In genomic region chr1:106061185-106061910, GRCm38 (mm10) we compare ENCODE assay signal across 20 mouse cellular contexts.
DNase-seq lines count a peak whose midpoint lies in the region; ATAC-seq and TF ChIP-seq lines count a peak whose summit lies in the region.
"Had no signal": no experiment of that assay in that cellular context is flagged by ENCODE, and none has a peak within 500 bp of the region (broad histone marks: within the 10 kb centered on the region; RNA-seq: fewer than 3 reads in every experiment).

No protein-coding gene starts in this region.

- intact Hi-C loops in heart, postnatal 10 days (cut with DNase I) = no loop called here

- no peak for ATAC-seq in stomach, postnatal 0 days (ENCODE audit: low FRiP score, low TSS enrichment)
- ATAC-seq in lung, postnatal 0 days = no peak
- ATAC-seq: forebrain, embryonic 16.5 days; intestine, embryonic 15.5 days; liver, postnatal 0 days had no signal

- H3K4me3 ChIP-seq in spleen, adult 2 months (ENCODE audit: extremely low read depth, insufficient read depth, insufficient read length) = no peak overlapping the region
- no peak overlapping the region for H3K4me3 ChIP-seq in limb, embryonic 10.5 days
- H3K4me3 ChIP-seq in stomach, postnatal 0 days (ENCODE audit: low read depth, low read length) = no peak overlapping the region
- no peak overlapping the region for H3K4me3 ChIP-seq in lung, postnatal 0 days (ENCODE audit: low read depth, low read length)
- H3K4me3 ChIP-seq: heart, embryonic 13.5 days; intestine, embryonic 15.5 days; limb, embryonic 12.5 days; myocyte had no signal

- 27% methylated on average over 4 of the region's 4 CpGs for WGBS in spleen, adult 2 months
- 89% methylated on average over 4 of the region's 4 CpGs for WGBS in limb, embryonic 10.5 days
- 83% methylated on average over 4 of the region's 4 CpGs for WGBS in stomach, postnatal 0 days
- WGBS in lung, postnatal 0 days = 85% methylated on average over 4 of the region's 4 CpGs

- H3K9me3 ChIP-seq in limb, embryonic 10.5 days (replicated peaks) = no peaks in the 10 kb centered on the region
- no peaks in the 10 kb centered on the region for H3K9me3 ChIP-seq in stomach, postnatal 0 days (ENCODE audit: control insufficient read depth, low read length)
- no peaks in the 10 kb centered on the region for H3K9me3 ChIP-seq in lung, postnatal 0 days (ENCODE audit: low read length)
- H3K9me3 ChIP-seq: heart, embryonic 13.5 days; intestine, embryonic 15.5 days; limb, embryonic 12.5 days had no signal

- DNase-seq in heart, adult 11 months = peak; percentile 39
- DNase-seq in heart, postnatal 10 days = no peak
- DNase-seq in spleen, adult 2 months (ENCODE audit: low read depth in 1 of 2, low spot score in 2 of 2) = peak in 1 of 2 experiments; percentile 41
- DNase-seq in spleen, adult 18-20 months = no peak
- peak; percentile 10 for DNase-seq in limb, embryonic 10.5 days (ENCODE audit: low spot score)
- peak; percentile 3 for DNase-seq in stomach, postnatal 0 days (ENCODE audit: low spot score)
- DNase-seq in adrenal gland, postnatal 14 days = no peak
- no peak for DNase-seq in lung, postnatal 0 days (ENCODE audit: low spot score)
- DNase-seq: adrenal gland, postnatal 36 days; cerebellum, adult 11-12 months; gastrocnemius, postnatal 36 days; kidney, postnatal 36 days; liver, postnatal 0 days; thymus, adult 18-20 months had no signal

- no peak for TF ChIP-seq POLR2A in spleen, adult 2 months (IDR thresholded peaks at IDR 0.05; ENCODE audit: low read depth, low read length)

- peaks cover 24% of the 10 kb centered on the region for H3K4me1 ChIP-seq in spleen, adult 2 months (ENCODE audit: control insufficient read depth, insufficient read depth, insufficient read length)
- H3K4me1 ChIP-seq in limb, embryonic 10.5 days = 0 out of 2 replicates have a peak, but pooled peaks cover 4% of the 10 kb centered on the region
- no peaks in the 10 kb centered on the region; the same call in 1 of the 2 replicates for H3K4me1 ChIP-seq in stomach, postnatal 0 days (replicated peaks; ENCODE audit: control insufficient read depth, insufficient read depth)
- H3K4me1 ChIP-seq in lung, postnatal 0 days (ENCODE audit: insufficient read depth, low read depth, low read length) = peaks cover 7% of the 10 kb centered on the region

- H3K9ac ChIP-seq in stomach, postnatal 0 days (ENCODE audit: low read length) = no peak overlapping the region
- H3K9ac ChIP-seq in lung, postnatal 0 days (replicated peaks; ENCODE audit: low read depth) = no peak overlapping the region
- H3K9ac ChIP-seq: heart, embryonic 13.5 days; intestine, embryonic 15.5 days; limb, embryonic 12.5 days; liver, postnatal 0 days had no signal

- H3K36me3 ChIP-seq in spleen, adult 2 months (ENCODE audit: control insufficient read depth, insufficient read depth, low read length) = no peaks in the 10 kb centered on the region
- no peaks in the 10 kb centered on the region for H3K36me3 ChIP-seq in limb, embryonic 10.5 days
- H3K36me3 ChIP-seq in stomach, postnatal 0 days (ENCODE audit: control insufficient read depth, insufficient read depth, low read length) = no peaks in the 10 kb centered on the region
- no peaks in the 10 kb centered on the region for H3K36me3 ChIP-seq in lung, postnatal 0 days (ENCODE audit: insufficient read depth, low read length)
- H3K36me3 ChIP-seq: heart, embryonic 13.5 days; intestine, embryonic 15.5 days; limb, embryonic 12.5 days had no signal

- no peak for TF ChIP-seq CTCF in spleen, adult 2 months (IDR thresholded peaks at IDR 0.05; ENCODE audit: extremely low read depth, insufficient read depth, insufficient read length, insufficient replicate concordance)
- no peak for TF ChIP-seq CTCF in stomach, postnatal 0 days (IDR thresholded peaks at IDR 0.05; ENCODE audit: low read depth)
- no peak for TF ChIP-seq CTCF in lung, postnatal 0 days (IDR thresholded peaks at IDR 0.05)

- H3K4me2 ChIP-seq in stomach, postnatal 0 days (replicated peaks; ENCODE audit: low read depth) = no peak overlapping the region
- no peak overlapping the region for H3K4me2 ChIP-seq in lung, postnatal 0 days (replicated peaks; ENCODE audit: low read depth, low read length)
- H3K4me2 ChIP-seq: heart, embryonic 13.5 days; intestine, embryonic 15.5 days; limb, embryonic 12.5 days had no signal

- TF ChIP-seq EP300 in stomach, postnatal 0 days (optimal IDR thresholded peaks at IDR 0.05) = no peak
- no peak for TF ChIP-seq EP300 in lung, postnatal 0 days (IDR thresholded peaks at IDR 0.05)

- H3K27me3 ChIP-seq in spleen, adult 2 months (ENCODE audit: control insufficient read depth, insufficient read depth, low read length) = no peaks in the 10 kb centered on the region
- H3K27me3 ChIP-seq in limb, embryonic 10.5 days (ENCODE audit: low read depth, poor library complexity, severe bottlenecking) = no peaks in the 10 kb centered on the region
- H3K27me3 ChIP-seq in stomach, postnatal 0 days (ENCODE audit: control insufficient read depth, insufficient read depth, low read length) = no peaks in the 10 kb centered on the region
- no peaks in the 10 kb centered on the region for H3K27me3 ChIP-seq in lung, postnatal 0 days (replicated peaks; ENCODE audit: insufficient read depth, low read length)
- H3K27me3 ChIP-seq: heart, embryonic 13.5 days; intestine, embryonic 15.5 days; limb, embryonic 12.5 days had no signal

- H3K27ac ChIP-seq in spleen, adult 2 months (ENCODE audit: insufficient read depth, low read length) = 0 out of 2 replicates have a peak overlapping the region, but pooled peaks have one; percentile 24
- no peak overlapping the region for H3K27ac ChIP-seq in limb, embryonic 10.5 days
- no peak overlapping the region for H3K27ac ChIP-seq in stomach, postnatal 0 days (replicated peaks)
- H3K27ac ChIP-seq in lung, postnatal 0 days (ENCODE audit: low read length) = no peak overlapping the region
- H3K27ac ChIP-seq: heart, embryonic 13.5 days; intestine, embryonic 15.5 days; limb, embryonic 12.5 days; macrophage had no signal

Comparison
In these comparisons a context has a peak if more than half of its experiments do, and no peak if none do; other contexts are left out.
1. DNase-seq: peak in heart, adult 11 months (single experiment), limb, embryonic 10.5 days (single experiment) and stomach, postnatal 0 days (single experiment); none in heart, postnatal 10 days (0 of 2), spleen, adult 18-20 months (0 of 2), adrenal gland, postnatal 14 days (single experiment) and lung, postnatal 0 days (single experiment).